30 mouse cellular contexts compared by ENCODE assay signal in genomic region chr6:54737255-54737654, GRCm38 (mm10). TPM values are rescaled to one million over a fixed set of nuclear protein-coding genes. Genes with fewer than 3 reads are reported as not detected.
DNase-seq lines count a peak whose midpoint lies in the region; ATAC-seq and TF ChIP-seq lines count a peak whose summit lies in the region.
"Had no signal": no experiment of that assay in that cellular context is flagged by ENCODE, and none has a peak within 500 bp of the region (broad histone marks: within the 10 kb centered on the region; RNA-seq: fewer than 3 reads in every experiment).

No protein-coding gene starts in this region.

- no peak overlapping the region for H3K4me3 ChIP-seq in lung, postnatal 0 days (ENCODE audit: low read depth, low read length)
- H3K4me3 ChIP-seq in bone marrow macrophage, adult 2 months (ENCODE audit: insufficient read depth, low read length) = no peak overlapping the region
- H3K4me3 ChIP-seq in small intestine, adult 2 months (ENCODE audit: low read depth, low read length) = no peak overlapping the region
- H3K4me3 ChIP-seq in hindbrain, embryonic 12.5 days = no peak overlapping the region
- H3K4me3 ChIP-seq: embryonic facial prominence, embryonic 12.5 days; hindbrain, embryonic 13.5 days; kidney, embryonic 15.5 days; layer of hippocampus, adult 2 months; left cerebral cortex, adult 2 months; limb, embryonic 13.5 days; lung, embryonic 15.5 days; midbrain, embryonic 15.5 days; neural tube, embryonic 15.5 days had no signal

- WGBS in lung, postnatal 0 days = 60% methylated on average over 3 of the region's 3 CpGs
- 53% methylated on average over 3 of the region's 3 CpGs for WGBS in small intestine, adult 2 months
- WGBS in hindbrain, embryonic 12.5 days = 88% methylated on average over 3 of the region's 3 CpGs

- no peak for TF ChIP-seq CTCF in lung, postnatal 0 days (IDR thresholded peaks at IDR 0.05)
- no peak for TF ChIP-seq CTCF in bone marrow macrophage, adult 2 months (IDR thresholded peaks at IDR 0.05; ENCODE audit: low read depth, low read length)
- TF ChIP-seq CTCF in small intestine, adult 2 months (IDR thresholded peaks at IDR 0.05; ENCODE audit: extremely low read depth, insufficient read length, insufficient replicate concordance, low read depth, low read length) = no peak

- H3K36me3 ChIP-seq in lung, postnatal 0 days (ENCODE audit: insufficient read depth, low read length) = no peaks in the 10 kb centered on the region
- no peaks in the 10 kb centered on the region for H3K36me3 ChIP-seq in small intestine, adult 2 months (ENCODE audit: control insufficient read depth, insufficient read depth, low read length)
- no peaks in the 10 kb centered on the region for H3K36me3 ChIP-seq in hindbrain, embryonic 12.5 days
- H3K36me3 ChIP-seq: embryonic facial prominence, embryonic 12.5 days; hindbrain, embryonic 13.5 days; kidney, embryonic 15.5 days; limb, embryonic 13.5 days; lung, embryonic 15.5 days; midbrain, embryonic 15.5 days; neural tube, embryonic 15.5 days had no signal

- H3K9ac ChIP-seq in lung, postnatal 0 days (replicated peaks; ENCODE audit: low read depth) = no peak overlapping the region
- no peak overlapping the region for H3K9ac ChIP-seq in hindbrain, embryonic 12.5 days
- H3K9ac ChIP-seq: embryonic facial prominence, embryonic 12.5 days; hindbrain, embryonic 13.5 days; kidney, embryonic 15.5 days; limb, embryonic 13.5 days; lung, embryonic 15.5 days; midbrain, embryonic 15.5 days; neural tube, embryonic 15.5 days had no signal

- ATAC-seq in lung, postnatal 0 days = peak; percentile 37
- ATAC-seq in hindbrain, embryonic 12.5 days (ENCODE audit: low FRiP score) = no peak
- ATAC-seq: forebrain, embryonic 14.5 days; midbrain, embryonic 15.5 days had no signal

- H3K9me3 ChIP-seq in lung, postnatal 0 days (ENCODE audit: low read length) = no peaks in the 10 kb centered on the region
- H3K9me3 ChIP-seq in hindbrain, embryonic 12.5 days (replicated peaks) = no peaks in the 10 kb centered on the region
- H3K9me3 ChIP-seq: embryonic facial prominence, embryonic 12.5 days; hindbrain, embryonic 13.5 days; kidney, embryonic 15.5 days; limb, embryonic 13.5 days; lung, embryonic 15.5 days; midbrain, embryonic 15.5 days; neural tube, embryonic 15.5 days had no signal

- no peaks in the 10 kb centered on the region for H3K27me3 ChIP-seq in lung, postnatal 0 days (replicated peaks; ENCODE audit: insufficient read depth, low read length)
- H3K27me3 ChIP-seq in small intestine, adult 2 months (ENCODE audit: control insufficient read depth, insufficient read depth, low read length) = no peaks in the 10 kb centered on the region
- H3K27me3 ChIP-seq in hindbrain, embryonic 12.5 days = no peaks in the 10 kb centered on the region
- H3K27me3 ChIP-seq: embryonic facial prominence, embryonic 12.5 days; kidney, embryonic 15.5 days; limb, embryonic 13.5 days; lung, embryonic 15.5 days; midbrain, embryonic 15.5 days; neural tube, embryonic 15.5 days had no signal

- DNase-seq in lung, postnatal 0 days (ENCODE audit: low spot score) = peak; percentile 27
- no peak for DNase-seq in lung, postnatal 4 days
- DNase-seq in CD4-positive, CD25-positive, alpha-beta regulatory T cell, adult 2 months (ENCODE audit: low read depth, low spot score) = peak; percentile 52
- no peak for DNase-seq in spleen, adult 18-20 months
- DNase-seq: adrenal gland, postnatal 10 days; cerebellum, adult 11 months; cerebellum, adult 9-11 months; embryo, embryonic 11 days; gastrocnemius, postnatal 14 days; heart, postnatal 36 days; kidney, adult 18-20 months; kidney, postnatal 36 days; right cerebral cortex, adult 18-20 months; right cerebral cortex, postnatal 4 days; thymus, postnatal 4 days had no signal

- no peak for TF ChIP-seq POLR2A in bone marrow macrophage, adult 2 months (IDR thresholded peaks at IDR 0.05; ENCODE audit: borderline replicate concordance, low read depth, low read length)
- no peak for TF ChIP-seq POLR2A in small intestine, adult 2 months (IDR thresholded peaks at IDR 0.05; ENCODE audit: low read depth, low read length)

- no peak for TF ChIP-seq EP300 in lung, postnatal 0 days (IDR thresholded peaks at IDR 0.05)

- no peak overlapping the region for H3K27ac ChIP-seq in lung, postnatal 0 days (ENCODE audit: low read length)
- peak overlapping the region; percentile 16 for H3K27ac ChIP-seq in bone marrow macrophage, adult 2 months (ENCODE audit: insufficient read depth, low read depth, low read length)
- H3K27ac ChIP-seq in small intestine, adult 2 months (ENCODE audit: insufficient read depth, low read depth, low read length) = peak overlapping the region; percentile 26; the same call in 1 of the 2 replicates
- no peak overlapping the region for H3K27ac ChIP-seq in hindbrain, embryonic 12.5 days
- H3K27ac ChIP-seq: embryonic facial prominence, embryonic 12.5 days; hindbrain, embryonic 13.5 days; kidney, embryonic 15.5 days; layer of hippocampus, adult 2 months; left cerebral cortex, adult 2 months; limb, embryonic 13.5 days; lung, embryonic 15.5 days; midbrain, embryonic 15.5 days; neural tube, embryonic 15.5 days had no signal

- H3K4me1 ChIP-seq in lung, postnatal 0 days (ENCODE audit: insufficient read depth, low read depth, low read length) = no peaks in the 10 kb centered on the region
- peaks cover 40% of the 10 kb centered on the region for H3K4me1 ChIP-seq in bone marrow macrophage, adult 2 months (ENCODE audit: control insufficient read depth, insufficient read depth, low read length)
- no peaks in the 10 kb centered on the region; the same call in 1 of the 2 replicates for H3K4me1 ChIP-seq in small intestine, adult 2 months (ENCODE audit: control insufficient read depth, insufficient read depth, insufficient read length, low read length)
- H3K4me1 ChIP-seq in hindbrain, embryonic 12.5 days = no peaks in the 10 kb centered on the region
- H3K4me1 ChIP-seq: embryonic facial prominence, embryonic 12.5 days; hindbrain, embryonic 13.5 days; kidney, embryonic 15.5 days; limb, embryonic 13.5 days; lung, embryonic 15.5 days; midbrain, embryonic 15.5 days; neural tube, embryonic 15.5 days had no signal

- no peak overlapping the region for H3K4me2 ChIP-seq in lung, postnatal 0 days (replicated peaks; ENCODE audit: low read depth, low read length)
- H3K4me2 ChIP-seq in hindbrain, embryonic 12.5 days (replicated peaks) = no peak overlapping the region
- H3K4me2 ChIP-seq: embryonic facial prominence, embryonic 12.5 days; heart, embryonic 11.5 days; hindbrain, embryonic 13.5 days; kidney, embryonic 15.5 days; limb, embryonic 13.5 days; liver, embryonic 11.5 days; lung, embryonic 15.5 days; midbrain, embryonic 15.5 days; neural tube, embryonic 15.5 days had no signal

RNA-seq across cellular contexts. Expression of gene Mturn, which starts 55.8 kb away (rescaled TPM):
- 6.1 and 8.8 TPM in 2 replicates for polyA plus RNA-seq in lung, postnatal 0 days (2015; fragmentation: Nextera tagmentation; extraction: Ambion mirVana)
- polyA plus RNA-seq in bone marrow macrophage, adult 2 months (2012; ENCODE audit: insufficient read depth, insufficient read length, missing spikeins) = 10.2 and 11.3 TPM in 2 replicates
- polyA plus RNA-seq in small intestine, adult 2 months (2012; rRNA removed) = 2.8 and 3.8 TPM in 2 replicates
- polyA plus RNA-seq in hindbrain, embryonic 12.5 days (2016; fragmentation: Nextera tagmentation; extraction: Ambion mirVana) = 54.5 and 59.9 TPM in 2 replicates

Comparison
In these comparisons a context has a peak if more than half of its experiments do, and no peak if none do; other contexts are left out.
1. DNase-seq: peak in lung, postnatal 0 days (single experiment) and CD4-positive, CD25-positive, alpha-beta regulatory T cell, adult 2 months (single experiment); none in lung, postnatal 4 days (0 of 2) and spleen, adult 18-20 months (0 of 2).
2. H3K27ac ChIP-seq: peak in bone marrow macrophage, adult 2 months (single experiment) and small intestine, adult 2 months (single experiment); none in lung, postnatal 0 days (single experiment) and hindbrain, embryonic 12.5 days (single experiment).